Mouse (Mus musculus) cortical plate, adult 2 months (tissue): ENCODE measurements around the gene Cryge. TPM values are rescaled to one million over a fixed set of nuclear protein-coding genes. Genes with fewer than 3 reads are reported as not detected.

Experiments
- H3K27ac ChIP-seq: fragments of 200-500 bp; 2 replicates; pipeline ENCODE4 v1.5.1; 2012; ENCODE audit warnings: low read length, control low read depth, inconsistent platforms; ENCODE audit not compliant: insufficient read depth
- H3K4me1 ChIP-seq: fragments of 200-500 bp; 2 replicates; pipeline ENCODE4 v1.6.1; 2011; ENCODE audit warnings: low read length; ENCODE audit not compliant: control insufficient read depth, insufficient read depth
- H3K4me3 ChIP-seq: fragments of 200-500 bp; 2 replicates; pipeline ENCODE4 v1.5.1; 2011; ENCODE audit warnings: mild to moderate bottlenecking, low read length, control low read depth; ENCODE audit not compliant: insufficient read depth
- CTCF ChIP-seq: fragments of 200-500 bp; IDR thresholded peaks from 2 replicates; pipeline ENCODE4 v1.5.1; 2011; ENCODE audit warnings: mild to moderate bottlenecking, control low read depth, low read length; ENCODE audit not compliant: insufficient read depth; ENCODE audit errors: extremely low read depth
- POLR2A ChIP-seq: fragments of 200-500 bp; IDR thresholded peaks from 2 replicates; pipeline ENCODE4 v1.6.1; 2011; ENCODE audit warnings: mild to moderate bottlenecking, low read length, control low read depth; ENCODE audit not compliant: insufficient read depth; ENCODE audit errors: extremely low read depth
- polyA plus RNA-seq: library from polyadenylated mRNA; depleted of rRNA; stranded (reverse); fragments of >200 nt; gene quantifications from 2 replicates; pipeline ENCODE4 v1.2.3, GENCODE M21; 2012; rRNA removed

The Cryge gene
- polyA plus RNA-seq, 1 experiment: not detected

DNA sequence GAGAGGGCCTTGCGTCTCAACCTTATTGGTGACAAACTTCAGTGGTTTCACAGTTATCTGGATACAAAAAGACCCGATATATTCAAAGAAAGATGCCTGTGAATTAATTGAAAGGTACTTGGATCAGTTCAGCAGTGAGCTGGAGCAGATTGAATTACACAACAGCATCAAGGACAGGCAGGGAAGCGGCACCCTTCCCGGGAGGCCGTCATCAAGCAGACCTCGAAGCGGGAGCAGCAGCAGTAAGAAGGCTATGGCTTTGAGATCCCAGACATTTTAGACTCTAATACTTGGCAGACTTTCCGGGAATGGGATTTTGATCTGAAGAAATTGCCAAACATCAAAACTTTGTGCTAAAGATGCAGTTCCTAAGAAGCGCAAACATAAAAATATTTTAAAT is 22.7 kb downstream of the Cryge start:
- Histone ChIP-seq H3K4me1 (no peaks in the 10 kb centered on the region), H3K4me3 (no peak overlapping the region), H3K27ac (no peak overlapping the region)
- TF ChIP-seq CTCF (no peak), POLR2A (no peak)

DNA sequence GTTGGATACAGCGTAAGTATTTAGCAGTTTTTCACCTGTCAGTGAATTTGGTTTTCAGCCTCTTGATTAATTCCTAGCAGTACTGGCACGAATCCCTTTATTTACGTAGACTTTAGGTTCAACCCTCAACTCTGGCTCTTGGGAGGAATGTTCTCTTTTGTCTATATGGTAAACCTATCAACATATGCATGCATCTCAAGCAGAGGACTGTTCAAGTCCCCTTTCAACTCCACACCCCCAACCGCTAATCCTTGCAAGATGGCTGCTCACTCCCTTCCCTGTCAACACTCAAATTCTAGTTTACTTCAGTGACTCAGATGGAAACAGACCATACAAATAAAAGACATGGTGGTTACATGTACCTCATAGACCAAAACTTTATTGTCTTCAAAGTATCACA is 38.2 kb downstream of the Cryge start:
- no peak overlapping the region for H3K4me3 ChIP-seq
- H3K4me1 ChIP-seq: no peaks in the 10 kb centered on the region
- TF ChIP-seq CTCF: no peak
- no peak for TF ChIP-seq POLR2A
- H3K27ac ChIP-seq: no peak overlapping the region

DNA sequence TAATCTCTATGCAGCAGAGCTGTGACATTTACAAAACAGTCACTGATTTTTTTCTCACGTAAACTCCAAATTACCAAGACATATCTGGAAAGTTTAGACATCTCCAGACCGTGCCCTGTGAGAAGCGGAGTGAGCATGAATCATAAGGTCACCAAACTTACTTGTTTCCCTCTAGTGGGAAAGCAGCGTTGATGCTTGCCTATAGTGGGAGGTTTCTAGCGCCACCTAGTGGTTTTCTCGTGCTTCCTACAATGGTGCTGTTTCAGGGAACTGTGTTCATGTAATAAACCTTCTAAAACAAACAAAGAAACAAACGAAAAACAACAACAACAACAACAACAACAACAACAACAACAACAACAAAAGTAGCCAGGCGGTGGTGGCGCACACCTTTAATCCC is 40.8 kb downstream of the Cryge start:
- H3K27ac ChIP-seq: no peak overlapping the region
- no peak overlapping the region for H3K4me3 ChIP-seq
- TF ChIP-seq POLR2A (no peak), CTCF (peak; percentile 99)
- H3K4me1 ChIP-seq: no peaks in the 10 kb centered on the region

DNA sequence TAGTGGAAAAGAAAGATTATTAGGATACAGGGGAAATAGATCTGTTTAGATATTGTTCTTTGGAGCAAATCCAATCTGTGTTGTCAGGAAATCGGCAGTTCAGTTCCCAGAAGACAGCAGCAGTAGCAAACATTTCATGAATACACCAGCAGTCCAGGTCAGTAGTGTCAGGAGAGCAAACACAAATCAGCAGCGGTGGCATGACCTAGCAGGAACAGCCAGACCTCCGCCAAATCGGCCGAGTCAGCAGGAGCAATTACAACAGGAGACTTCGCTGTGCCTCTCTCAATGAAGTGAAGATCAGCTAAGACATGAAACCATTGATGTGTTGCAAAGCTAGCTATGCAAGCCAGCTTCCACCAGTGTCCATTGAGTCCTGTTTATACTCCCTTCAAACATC is 45.4 kb downstream of the Cryge start:
- TF ChIP-seq CTCF (no peak), POLR2A (no peak)
- Histone ChIP-seq H3K27ac (no peak overlapping the region), H3K4me3 (no peak overlapping the region), H3K4me1 (no peaks in the 10 kb centered on the region; the same call in 1 of the 2 replicates)

DNA sequence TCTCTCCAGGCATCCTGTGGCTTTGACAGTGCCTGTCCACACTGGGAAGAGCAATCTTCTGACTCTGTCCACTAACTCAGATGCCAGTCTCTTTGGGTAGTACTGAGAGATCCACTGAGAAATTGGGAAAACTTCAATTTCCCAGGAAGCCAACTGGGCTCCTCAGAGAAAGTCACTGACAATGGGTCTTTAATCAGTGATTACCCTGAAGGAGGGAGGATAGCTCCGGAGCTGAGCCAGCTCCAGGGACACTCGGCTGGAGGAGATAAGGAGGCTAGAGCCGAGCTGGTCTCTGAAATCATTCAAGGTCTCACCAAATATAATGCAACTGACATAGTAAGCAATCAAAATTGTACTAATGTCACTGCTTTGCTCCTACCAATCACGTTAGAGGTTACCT is 46.4 kb downstream of the Cryge start:
- H3K4me3 ChIP-seq: no peak overlapping the region
- no peaks in the 10 kb centered on the region; the same call in 1 of the 2 replicates for H3K4me1 ChIP-seq
- no peak for TF ChIP-seq POLR2A
- no peak for TF ChIP-seq CTCF
- H3K27ac ChIP-seq: no peak overlapping the region

Other genes with a start within 250 kb of the Cryge start
- gene Plekhm3, start 94.3 kb downstream of the Cryge start, polyA plus RNA-seq: 15.2 and 15.4 TPM in 2 replicates
- not detected in 2 replicates for gene Akr1cl, start 18.4 kb downstream of the Cryge start, polyA plus RNA-seq
- not detected in 2 replicates for gene Crygd, start 12.3 kb upstream of the Cryge start, polyA plus RNA-seq
- gene Crygc, start 22.5 kb upstream of the Cryge start, polyA plus RNA-seq: not detected in 2 replicates
- not detected in 2 replicates for gene Crygb, start 31.1 kb upstream of the Cryge start, polyA plus RNA-seq
- gene Cryga, start 52.2 kb upstream of the Cryge start, polyA plus RNA-seq: 1.1 and 1.3 TPM in 2 replicates
- 0.83 and 1.7 TPM in 2 replicates for gene Gm28845, start 68.4 kb upstream of the Cryge start, polyA plus RNA-seq
- gene D630023F18Rik, start 72.1 kb upstream of the Cryge start, polyA plus RNA-seq: 4.7 and 6.8 TPM in 2 replicates
- gene Idh1, start 135.4 kb upstream of the Cryge start, polyA plus RNA-seq: 36.7 and 37.6 TPM in 2 replicates
- 13.2 and 13.5 TPM in 2 replicates for gene Pikfyve, start 135.5 kb upstream of the Cryge start, polyA plus RNA-seq
- 1.1 and 1.3 TPM in 2 replicates for gene Pth2r, start 230.9 kb upstream of the Cryge start, polyA plus RNA-seq